Mouse (Mus musculus): ENCODE measurements at regions not wholly inside any gene's neighbourhood (a gene's known extent, or its start where the extent isn't known, plus 50 kb on each side); places are given as distances from the start of the nearest gene placed in this dataset.
A peak's percentile ranks its signal among the peaks of the same experiment; 100 is the strongest.

GRCm38 (mm10) chr3:128226930-128227585 lies 330.9 kb upstream of the Fam241a start:
- DNase-seq (ENCODE audit: low spot score in 2 of 2), result no peak

DNA sequence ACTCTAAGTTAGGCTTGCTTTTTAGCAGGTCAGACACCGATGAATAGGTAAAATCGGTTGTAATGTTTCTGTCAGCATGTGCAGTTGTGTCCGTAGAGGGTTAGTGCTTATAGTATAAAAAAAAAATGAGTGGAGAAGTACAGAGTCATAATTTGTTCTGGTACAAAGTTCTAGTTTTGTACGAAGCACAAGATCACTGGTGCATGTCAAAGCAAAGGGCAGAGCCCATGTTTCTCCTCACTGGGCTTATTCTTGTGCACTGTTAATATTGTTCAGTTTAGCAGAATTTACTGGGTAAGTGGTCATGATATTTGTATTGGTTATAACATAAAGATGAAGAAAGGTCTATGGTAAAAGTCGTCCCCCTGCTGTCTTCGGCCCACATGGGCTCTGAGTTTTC lies 330.4 kb upstream of the Fam241a start:
- DNase-seq (ENCODE audit: low spot score in 2 of 2), result no peak

DNA sequence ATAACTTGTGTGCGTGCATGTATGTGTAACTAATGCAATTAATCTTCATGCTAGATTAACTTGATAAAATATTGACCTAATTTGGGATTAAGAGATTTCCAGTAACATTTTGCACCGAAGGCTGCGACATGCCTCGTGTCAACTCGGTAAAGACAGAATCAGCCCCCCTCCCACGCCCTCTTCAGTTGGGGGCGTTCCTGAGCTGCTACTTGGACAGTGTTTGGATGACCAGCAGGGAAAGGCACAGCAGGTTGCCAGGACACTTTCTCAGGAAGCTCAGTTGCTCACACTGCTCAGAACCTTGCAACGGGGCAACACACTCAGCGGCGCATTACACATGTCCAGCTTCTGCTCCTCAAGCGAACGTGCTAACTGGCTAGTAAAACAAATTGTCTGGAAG lies 326.2 kb upstream of the Fam241a start:
- DNase-seq (ENCODE audit: low spot score in 2 of 2), result no peak

DNA sequence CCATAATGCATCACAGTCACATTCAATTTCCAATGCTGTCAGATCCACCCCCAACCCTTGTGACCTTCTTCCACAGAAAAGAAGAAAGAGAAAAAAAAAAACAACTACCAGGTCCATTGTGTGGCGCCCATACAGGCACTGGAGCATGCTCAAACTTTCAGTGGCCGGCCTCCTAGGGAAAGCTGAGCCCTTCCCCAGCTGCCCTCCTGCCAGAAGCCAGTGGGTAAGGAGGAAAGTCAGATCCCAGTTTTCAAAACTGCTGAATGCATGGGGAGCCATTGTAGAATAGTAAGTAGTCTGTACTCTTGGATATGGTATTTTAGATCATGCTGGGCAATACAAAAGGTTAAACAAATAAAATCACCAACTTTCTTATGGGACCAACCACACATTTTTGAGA lies 325.5 kb upstream of the Fam241a start:
- no peak for DNase-seq (ENCODE audit: low spot score in 2 of 2)

GRCm38 (mm10) chr3:128220776-128221550 lies 324.8 kb upstream of the Fam241a start:
- no peak for DNase-seq (ENCODE audit: low spot score in 2 of 2)

DNA sequence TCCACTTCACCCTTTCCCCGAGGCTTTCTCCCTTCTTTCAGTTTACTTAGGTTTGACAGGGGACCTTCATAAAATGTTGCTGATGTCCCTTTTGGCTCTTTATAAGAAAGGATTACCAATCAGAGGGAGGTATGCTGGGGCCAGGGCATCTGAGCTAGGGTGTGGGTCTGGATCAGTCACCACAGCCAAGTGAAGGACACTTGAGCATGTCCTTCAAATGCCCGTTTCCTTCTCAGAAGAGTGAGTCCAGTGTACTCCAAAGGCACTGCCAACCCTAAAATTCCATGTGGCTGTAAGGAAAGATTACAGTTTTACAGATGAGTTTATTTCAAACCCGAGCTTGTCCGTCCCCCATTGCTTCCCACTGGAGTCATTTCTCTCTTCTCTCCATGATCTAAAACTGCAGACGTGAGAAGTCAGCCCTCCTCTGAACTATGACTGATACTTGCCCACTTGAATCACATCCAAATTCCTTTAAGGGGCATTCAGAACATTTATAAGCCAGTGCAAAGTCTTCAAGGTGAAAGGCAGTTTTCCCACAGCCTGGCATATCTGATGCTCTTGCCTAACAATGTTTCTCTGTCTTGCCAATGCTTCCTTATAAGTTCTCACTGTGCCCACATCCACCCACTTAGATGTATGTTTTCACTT lies 321.8 kb upstream of the Fam241a start:
- DNase-seq (ENCODE audit: low spot score in 2 of 2), result no peak

GRCm38 (mm10) chr3:128212256-128212655 lies 316.1 kb upstream of the Fam241a start:
- no peak for DNase-seq (ENCODE audit: low spot score in 2 of 2)

DNA sequence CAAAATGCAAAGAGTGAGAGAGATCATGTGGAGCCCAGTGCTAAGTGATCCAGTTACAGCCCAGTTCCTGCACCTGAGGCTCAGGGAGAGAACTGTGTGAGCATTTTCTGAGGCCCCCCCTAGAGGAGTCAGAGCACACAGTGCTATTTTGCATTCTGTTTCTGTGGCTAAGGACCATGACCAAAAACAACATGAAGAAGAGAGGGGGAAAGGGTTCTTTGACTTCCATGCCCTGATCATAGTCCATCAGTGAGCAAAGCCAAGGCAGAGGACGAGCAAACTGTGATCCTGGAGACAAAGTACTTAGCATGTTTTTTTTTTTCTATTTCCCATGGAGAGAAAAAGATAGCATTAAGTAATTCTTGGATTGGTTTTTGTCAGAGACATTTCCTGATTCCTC lies 314.5 kb upstream of the Fam241a start:
- no peak for DNase-seq (ENCODE audit: low spot score in 2 of 2)

GRCm38 (mm10) chr3:128206948-128207347 lies 310.8 kb upstream of the Fam241a start:
- DNase-seq (ENCODE audit: low spot score in 2 of 2), result no peak

GRCm38 (mm10) chr3:128206483-128206882 lies 310.4 kb upstream of the Fam241a start:
- DNase-seq (ENCODE audit: low spot score in 2 of 2), result no peak

DNA sequence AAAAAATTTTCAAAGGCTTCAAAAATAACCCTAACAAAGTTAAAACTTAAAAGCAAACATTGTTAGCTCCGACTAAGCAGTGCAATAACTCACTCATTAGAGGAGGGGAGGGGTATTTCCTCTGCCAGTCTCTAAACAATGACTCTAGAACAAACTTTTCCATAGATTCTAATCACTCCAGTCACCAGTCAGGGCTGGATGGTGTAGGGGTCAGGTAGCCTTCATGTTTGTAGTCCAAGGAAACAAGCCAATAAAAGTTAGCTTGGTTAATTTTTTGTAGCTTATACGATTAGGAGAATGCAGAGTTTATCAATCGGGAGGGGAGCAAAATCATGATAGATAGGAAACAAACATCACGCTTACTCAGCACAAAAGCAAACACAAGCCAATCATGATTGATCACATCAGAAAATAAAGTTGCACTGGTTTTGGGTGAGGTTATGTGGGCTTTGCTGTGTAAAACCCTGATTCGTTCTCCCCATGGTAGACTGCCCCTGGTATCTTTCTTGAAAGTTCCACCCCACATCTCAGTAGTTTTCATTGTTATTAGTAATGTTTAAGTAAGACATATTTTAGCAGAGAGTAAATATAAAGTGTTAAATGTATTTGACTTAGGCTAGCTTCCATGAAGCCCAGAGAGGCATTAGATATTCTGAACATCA lies 304.6 kb upstream of the Fam241a start:
- no peak for DNase-seq (ENCODE audit: low spot score in 2 of 2)

- no peak for DNase-seq (ENCODE audit: low spot score in 2 of 2)
Measured at GRCm38 (mm10) chr3:128199466-128199865, 303.3 kb upstream of the Fam241a start.

- no peak for DNase-seq (ENCODE audit: low spot score in 2 of 2)
Measured at GRCm38 (mm10) chr3:128192046-128192800, 296.1 kb upstream of the Fam241a start.

- no peak for DNase-seq (ENCODE audit: low spot score in 2 of 2)
Measured at GRCm38 (mm10) chr3:128187330-128188044, 291.4 kb upstream of the Fam241a start.

DNA sequence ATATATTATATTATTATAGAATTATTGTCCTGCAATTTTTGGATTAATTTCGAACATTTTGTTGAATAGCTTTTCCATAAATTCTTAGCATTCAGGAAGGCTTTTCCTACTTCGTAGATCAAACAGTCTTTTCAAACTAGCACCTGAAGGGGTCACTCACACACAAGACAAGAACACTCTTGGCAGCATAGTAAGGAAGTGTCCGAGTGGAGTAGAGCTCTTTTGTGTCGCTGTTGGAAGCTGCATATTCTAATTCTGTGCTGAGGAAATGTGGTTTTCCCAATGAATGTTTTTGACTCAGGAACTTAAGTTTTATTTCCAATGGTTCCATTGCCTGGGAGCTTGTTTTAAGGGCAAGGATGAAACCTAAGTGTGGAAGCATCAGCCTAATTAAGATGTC lies 290.2 kb upstream of the Fam241a start:
- no peak for DNase-seq (ENCODE audit: low spot score in 2 of 2)

- DNase-seq (ENCODE audit: low spot score in 2 of 2), result no peak
Measured at GRCm38 (mm10) chr3:128181221-128181908, 285.2 kb upstream of the Fam241a start.

DNA sequence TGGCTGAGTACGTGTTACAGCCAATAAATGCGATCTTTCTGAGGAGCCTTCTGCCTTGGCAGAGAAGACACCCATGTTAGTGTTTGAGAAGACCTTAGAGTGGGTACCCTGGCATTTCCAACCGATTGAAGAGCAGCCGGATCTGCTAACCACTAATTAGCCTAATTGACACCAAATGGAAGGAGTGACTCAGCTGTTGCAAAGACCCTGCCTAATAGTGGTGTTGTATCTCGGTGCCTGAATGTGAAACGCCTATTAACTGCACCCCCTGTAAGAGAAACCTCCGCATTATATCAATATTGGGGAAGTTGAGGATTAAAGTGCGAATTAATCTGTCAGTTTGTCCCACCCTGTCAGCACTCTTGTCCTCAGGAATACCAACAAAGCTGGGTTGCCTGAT lies 253.1 kb upstream of the Fam241a start:
- DNase-seq (ENCODE audit: low spot score in 2 of 2), result no peak

DNA sequence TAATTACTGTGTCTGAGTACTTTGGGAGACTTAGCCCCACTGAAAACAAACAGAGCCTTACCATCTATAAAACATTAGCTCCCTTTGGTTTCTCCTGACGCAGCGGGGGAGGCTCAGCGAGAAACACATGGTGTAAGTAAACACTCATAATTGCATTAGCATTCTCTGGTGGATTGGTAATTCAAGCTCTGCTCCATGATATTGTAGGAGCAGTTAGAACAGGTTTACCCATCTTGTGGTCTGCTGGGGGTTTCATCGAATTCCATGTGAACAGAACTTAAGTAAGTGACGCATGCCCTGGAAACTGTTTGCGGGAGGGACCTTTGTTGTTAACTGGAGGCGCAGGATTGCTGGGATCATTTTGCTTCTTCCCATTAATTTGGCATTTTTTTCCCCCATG lies 249.2 kb upstream of the Fam241a start:
- no peak for DNase-seq (ENCODE audit: low spot score in 2 of 2)

DNA sequence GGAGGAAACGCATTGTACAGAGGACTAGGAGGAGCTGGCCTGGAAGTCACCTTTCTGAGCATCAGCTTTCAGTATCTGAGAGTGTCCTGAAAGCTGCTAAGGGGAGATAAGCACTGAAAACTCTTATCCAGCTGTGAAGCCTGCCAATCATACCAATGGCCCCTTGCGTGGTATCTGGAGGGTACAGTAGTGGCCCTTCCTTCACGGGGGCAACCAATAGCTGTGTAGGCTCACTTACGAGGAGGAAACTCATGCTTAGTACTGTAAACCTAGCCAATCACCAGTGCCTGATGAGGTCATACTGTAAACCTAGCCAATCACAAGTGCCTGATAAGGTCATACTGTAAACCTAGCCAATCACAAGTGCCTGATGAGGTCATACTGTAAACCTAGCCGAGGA lies 231.7 kb upstream of the Fam241a start:
- no peak for DNase-seq (ENCODE audit: low spot score in 2 of 2)

DNA sequence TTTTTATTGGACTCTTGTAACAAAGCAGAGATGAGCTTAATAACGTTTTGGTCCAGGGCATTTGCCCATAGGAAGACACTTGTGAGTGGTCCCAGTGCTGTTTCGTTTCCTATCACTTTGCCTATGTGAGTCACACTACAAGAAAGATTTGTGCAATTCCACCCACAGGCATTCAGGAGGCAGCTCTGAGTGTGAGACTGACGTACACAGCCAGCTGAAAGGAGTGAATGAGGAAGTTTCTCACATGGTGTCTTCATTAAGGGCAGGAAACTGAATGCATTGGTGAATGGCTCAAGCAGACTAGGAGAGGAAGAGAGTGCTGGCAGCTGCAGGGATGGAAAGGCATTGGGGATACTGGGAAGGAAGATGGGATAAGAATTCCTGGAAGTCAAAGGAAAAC lies 230.5 kb upstream of the Fam241a start:
- peak in 1 of 2 experiments; percentile 9 for DNase-seq (ENCODE audit: low spot score in 2 of 2)

Data from right cerebral cortex, postnatal 36 days (tissue).